Mouse (Mus musculus) lung, postnatal 10 days (tissue): ENCODE measurements at regions not wholly inside any gene's neighbourhood (a gene's known extent, or its start where the extent isn't known, plus 50 kb on each side); places are given as distances from the start of the nearest gene placed in this dataset.

Source experiments
- DNase-seq: peaks from one replicate; pipeline ENCODE4 v3.0.0; 2021

DNA sequence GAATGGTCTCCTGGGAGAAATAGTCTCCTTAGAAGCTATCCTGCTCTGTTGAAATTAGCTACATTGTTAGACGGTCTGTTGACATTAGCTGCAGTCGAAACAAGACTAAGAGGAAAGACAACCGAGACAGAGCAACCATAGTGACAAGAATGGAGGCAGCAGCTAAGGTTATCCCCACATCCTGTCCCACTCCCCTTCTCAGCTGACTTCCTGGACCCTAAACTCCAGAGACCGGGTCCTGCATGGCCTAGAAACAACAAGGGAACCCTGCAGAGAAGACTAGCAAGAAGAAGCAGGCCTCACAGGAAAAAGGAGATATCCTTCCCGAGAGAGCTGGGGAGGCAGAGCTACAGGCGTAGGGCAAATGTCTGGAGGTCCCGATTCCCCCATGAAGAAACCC is 102.0 kb downstream of the Fam168b start:
- no peak for DNase-seq

DNA sequence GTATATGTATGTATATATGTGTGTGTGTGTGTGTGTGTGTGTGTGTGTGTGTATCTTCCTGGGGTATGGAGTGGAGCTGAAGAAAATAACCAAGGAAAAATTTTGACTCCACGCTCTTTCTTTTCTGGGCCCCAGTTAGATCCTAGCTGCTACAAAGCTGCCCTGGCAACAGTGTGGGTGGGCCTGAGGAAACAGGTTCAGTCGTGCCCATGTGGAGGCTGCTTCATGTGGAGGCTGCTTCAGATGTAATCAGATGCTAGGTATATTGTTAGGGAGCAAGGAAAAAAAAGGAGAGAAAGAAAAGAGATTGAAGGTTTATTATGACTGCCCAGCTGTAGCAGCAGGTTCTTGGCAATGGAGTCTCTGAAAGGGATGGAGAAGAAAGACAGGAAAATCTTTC is 100.6 kb downstream of the Fam168b start:
- DNase-seq, result no peak

DNA sequence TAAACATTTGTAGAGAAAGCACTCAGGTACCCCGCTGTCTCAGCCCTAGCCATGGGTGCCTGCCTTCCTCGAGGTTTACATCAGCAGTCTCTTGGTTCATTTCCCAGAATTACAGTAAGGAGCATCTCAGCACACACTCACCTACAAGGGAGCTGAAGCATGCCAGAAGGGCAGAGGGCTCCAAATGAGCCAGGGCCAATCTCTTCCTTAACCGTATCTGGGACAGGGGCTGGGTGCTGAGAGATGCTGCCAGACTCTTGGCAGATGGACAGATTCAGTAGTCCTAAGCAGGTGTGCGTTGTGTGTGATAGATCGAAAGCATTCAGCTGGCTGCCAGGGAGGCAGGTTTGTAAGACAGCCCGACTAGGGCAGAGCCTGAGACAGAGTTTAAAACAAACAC is 97.0 kb downstream of the Fam168b start:
- DNase-seq, result no peak

DNA sequence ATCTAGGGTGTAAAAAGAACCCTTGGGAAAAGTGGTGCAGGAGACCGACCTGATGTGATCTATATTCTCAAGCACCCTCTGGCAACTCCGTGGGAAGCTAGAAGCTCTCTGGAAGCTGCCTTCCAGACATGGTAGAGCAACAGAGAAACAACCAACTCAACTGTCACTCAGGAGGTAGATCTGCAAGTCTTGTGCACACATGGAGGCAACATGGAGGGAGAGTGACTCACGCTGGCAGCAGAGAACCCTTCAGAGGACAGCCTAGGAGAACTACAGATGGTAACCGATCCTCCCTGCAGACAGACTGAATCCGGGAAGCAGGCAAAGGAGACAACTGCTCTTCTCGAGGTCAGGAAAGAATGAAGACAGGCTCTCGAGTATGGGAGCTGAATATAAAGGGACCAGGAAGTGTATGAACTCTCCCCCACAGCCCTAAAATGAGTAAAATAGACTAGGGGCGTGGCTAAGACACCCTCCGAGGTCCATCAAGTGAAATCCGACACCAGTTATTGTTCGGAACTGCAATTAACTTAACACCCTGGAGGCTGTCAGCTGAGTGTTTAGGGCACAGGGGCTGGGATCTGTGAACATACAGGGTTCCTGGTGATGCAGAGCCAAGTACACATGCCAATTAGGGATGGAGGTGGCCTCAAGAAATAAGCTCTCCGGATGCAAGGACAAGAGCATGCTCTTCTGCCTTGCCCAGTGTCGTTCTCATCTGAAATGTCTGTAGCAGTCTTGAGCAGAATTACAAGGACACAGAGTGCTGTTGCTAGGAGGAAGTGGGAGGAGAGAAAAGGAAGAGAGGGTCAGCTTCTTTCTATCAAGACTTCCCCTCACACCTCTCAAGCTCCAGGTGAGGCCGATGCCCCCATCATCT is 93.5 kb downstream of the Fam168b start:
- DNase-seq, result no peak

DNA sequence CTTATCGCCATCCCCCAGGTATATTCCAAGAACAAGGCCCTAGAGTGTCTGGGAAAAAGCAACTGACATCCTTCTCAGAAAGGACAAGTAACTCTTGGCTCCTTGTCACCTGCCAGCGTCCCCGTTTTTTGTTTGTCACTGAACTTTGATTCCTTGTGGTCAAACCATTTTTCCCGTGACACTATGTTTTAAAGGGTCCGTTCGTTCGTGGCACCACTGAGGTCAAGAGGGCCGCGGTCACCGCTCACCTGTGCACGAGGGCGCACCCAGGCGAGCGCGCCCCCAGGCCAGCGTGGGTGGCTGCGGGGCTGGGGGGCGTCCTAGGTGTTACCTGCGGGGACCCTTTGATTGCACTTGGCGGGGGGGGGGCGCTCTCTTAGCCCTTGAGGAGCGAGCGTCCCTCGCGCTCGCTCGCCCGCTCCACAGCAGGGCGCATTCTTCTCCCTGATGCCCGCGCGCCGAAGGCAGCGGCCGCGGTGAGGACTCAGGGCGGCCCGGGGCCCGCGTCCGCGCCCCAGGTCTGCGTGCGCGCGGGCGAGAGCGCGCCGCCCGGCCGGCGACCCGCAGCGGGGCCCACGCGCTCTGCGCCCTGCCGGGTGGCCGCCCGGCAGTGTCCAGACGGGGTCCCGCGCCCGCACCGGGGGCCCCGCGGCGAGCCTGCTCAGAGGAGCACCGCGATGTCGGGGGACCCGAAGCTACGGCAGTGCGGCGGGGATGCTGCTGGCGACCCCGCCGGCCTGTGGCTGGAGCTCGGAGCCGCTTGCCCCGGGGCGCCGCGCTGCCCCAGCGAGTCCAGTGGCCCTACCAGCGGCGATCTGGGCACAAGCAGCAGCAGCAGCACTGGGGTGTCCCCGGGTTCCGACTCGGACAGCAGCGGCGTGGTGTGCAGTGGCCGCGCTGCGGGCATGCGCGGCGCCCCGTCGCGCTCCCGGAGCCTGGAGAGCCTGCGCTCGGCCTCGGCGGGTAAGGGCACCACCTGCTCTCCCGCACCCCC is 92.5 kb downstream of the Fam168b start:
- DNase-seq, result no peak

DNA sequence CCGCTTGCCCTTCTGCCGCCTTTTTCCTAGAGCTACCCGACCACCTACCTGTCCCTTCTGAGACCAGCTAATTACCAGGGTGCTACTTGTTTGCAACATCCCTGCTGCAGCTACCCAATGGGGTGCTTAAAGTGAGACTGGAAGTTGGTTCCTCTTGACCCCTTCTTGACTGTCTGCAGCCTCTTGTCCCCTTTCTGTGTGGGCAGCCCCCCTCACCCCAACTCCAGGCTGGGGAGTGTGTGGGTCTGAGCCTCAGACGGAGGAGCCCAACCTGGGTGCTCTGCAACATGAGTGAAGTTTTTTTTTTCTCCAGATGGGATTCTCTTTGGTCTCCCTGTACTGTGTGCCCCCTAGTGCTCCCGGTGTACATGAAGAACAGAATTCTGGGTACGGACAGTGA is 91.7 kb downstream of the Fam168b start:
- DNase-seq, result no peak

DNA sequence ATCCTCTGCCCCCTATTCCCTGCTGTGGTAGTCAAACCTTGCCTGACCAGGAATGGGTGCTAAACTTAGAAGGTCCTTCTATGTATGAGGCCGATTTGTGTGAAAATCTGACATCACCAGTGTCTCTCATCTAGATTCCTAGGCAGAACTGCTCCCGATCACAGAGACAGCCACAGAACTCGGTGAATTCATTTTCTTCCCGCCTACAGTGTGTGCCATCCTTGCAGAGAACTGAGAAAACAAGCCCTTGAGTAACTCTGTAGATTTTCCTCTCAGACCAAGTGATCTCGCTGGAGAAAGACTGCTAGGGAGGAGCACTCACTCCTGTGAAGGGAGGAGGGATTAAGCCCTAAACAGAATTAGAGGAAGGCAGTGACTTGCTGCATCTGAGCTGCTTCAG is 89.3 kb downstream of the Fam168b start:
- no peak for DNase-seq

DNA sequence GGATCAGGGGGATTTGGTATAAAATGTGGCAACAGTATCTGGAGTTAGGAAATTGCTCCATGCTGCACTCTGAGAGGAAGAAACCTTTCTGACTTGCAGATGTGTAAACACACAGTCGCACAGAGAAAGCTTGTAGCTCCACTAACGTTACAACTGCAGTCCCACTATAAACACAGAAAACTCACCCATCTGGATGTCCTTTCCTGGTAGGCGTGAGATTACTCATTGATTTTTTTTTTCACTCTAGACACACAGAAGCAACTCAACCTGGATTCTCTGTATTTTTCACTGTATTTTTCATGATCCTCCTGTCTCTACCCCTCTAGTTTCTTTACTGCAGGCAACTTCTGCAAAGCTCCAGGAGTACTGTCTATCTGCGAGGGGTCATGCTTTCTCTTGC is 82.3 kb downstream of the Fam168b start:
- no peak for DNase-seq

DNA sequence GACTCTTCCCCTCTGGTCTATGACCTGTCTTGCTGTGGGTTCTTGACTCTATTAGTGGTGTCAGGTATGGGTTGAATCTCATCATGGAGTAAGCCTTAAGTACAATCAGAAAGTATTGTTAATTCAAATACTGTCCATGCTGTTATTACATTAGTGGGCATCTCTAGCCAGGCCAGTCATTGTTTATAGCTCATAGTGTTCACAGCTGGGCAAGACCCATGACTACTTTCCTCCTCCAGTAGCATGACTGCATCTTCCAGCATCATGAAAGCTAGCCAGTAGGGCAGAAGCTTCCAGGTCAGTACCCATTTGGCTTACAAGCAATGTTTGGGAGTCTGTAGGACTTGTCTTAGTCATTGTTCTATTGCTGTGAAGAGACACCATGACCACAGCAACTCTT is 81.4 kb downstream of the Fam168b start:
- DNase-seq, result no peak

DNA sequence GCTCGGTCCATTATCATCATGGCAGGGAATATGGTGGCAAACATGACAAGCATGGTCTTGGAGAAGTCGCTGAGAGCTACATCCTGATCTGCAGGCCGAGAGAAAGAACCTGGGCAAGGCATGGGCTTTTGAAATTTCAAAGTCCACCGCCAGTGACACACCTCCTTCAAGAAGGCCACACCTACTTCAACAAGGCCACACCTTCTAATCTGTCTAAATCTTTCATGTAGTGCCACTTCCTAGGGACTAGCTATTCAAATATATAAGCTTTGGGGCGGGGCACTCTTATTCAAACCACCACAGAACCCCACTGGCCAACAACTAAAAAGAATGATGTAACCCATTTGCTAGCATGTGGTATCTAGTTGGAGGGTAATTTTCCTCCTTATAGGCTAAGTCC is 81.0 kb downstream of the Fam168b start:
- no peak for DNase-seq
